Mouse (Mus musculus): ENCODE results near the gene Gm49711.
"Not testable (repeated sequence)": the region's sequence is repeated elsewhere in the genome, so short reads cannot be mapped to it uniquely, and the experiment has no call there.

The Gm49711 gene

GRCm38 (mm10) chr16:92179306-92179705 is 121.2 kb downstream of the Gm49711 start:
- DNase-seq (ENCODE audit: low read depth, low spot score): no peak

GRCm38 (mm10) chr16:92183477-92183876 is 125.4 kb downstream of the Gm49711 start:
- DNase-seq (ENCODE audit: low read depth, low spot score): no peak

GRCm38 (mm10) chr16:92190603-92191002 is 132.5 kb downstream of the Gm49711 start:
- DNase-seq (ENCODE audit: low read depth, low spot score): no peak

DNA sequence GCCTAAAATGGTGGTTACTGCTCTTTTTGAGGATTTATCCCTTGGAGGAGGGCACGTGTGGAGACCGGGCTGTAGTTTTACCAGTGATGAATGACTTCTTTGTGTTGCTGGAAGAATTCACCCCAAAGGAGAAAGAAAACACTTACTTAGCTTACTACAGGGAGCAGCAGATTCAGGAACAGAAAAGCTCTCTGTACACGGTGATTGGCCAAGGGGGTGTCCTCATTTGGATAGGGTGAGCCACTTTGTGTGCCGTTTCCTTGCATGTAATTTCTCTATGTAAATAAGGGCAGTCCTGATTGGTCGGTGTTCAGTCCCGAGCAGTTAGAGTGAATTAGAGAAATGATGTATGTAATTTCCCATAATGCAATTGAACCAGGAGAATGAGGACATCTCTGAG is 137.0 kb downstream of the Gm49711 start:
- no peak for DNase-seq (ENCODE audit: low read depth, low spot score)

- DNase-seq (ENCODE audit: low read depth, low spot score): no peak
These were observed 138.7 kb downstream of the Gm49711 start for GRCm38 (mm10) chr16:92196741-92197331.

- DNase-seq (ENCODE audit: low read depth, low spot score): no peak
These were observed 142.5 kb downstream of the Gm49711 start for GRCm38 (mm10) chr16:92200615-92201014.

DNA sequence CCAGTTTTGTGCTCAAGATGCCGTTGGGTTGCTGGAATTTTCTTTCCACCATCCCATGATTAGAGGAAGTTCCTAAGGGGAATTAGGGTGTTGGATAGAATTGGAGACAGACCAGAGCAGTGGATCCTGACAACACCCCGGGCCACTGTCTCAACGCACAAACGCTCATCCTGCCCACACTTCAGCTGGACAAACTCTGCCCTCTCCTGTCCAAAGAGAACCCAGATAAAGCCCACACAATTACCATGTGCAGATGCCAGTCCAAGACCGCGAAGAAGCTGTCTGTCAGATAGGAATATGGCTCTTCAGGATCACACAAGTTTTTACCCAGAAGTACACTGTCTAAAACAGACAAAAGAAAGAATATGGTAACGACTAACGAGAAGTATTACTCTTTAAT is 145.5 kb downstream of the Gm49711 start:
- no peak for DNase-seq (ENCODE audit: low read depth, low spot score)

- no peak for DNase-seq (ENCODE audit: low read depth, low spot score)
These were observed 151.2 kb downstream of the Gm49711 start for GRCm38 (mm10) chr16:92209291-92209781.

- not testable (repeated sequence) for DNase-seq (ENCODE audit: low read depth, low spot score)
These were observed 152.2 kb downstream of the Gm49711 start for GRCm38 (mm10) chr16:92210316-92210715.

GRCm38 (mm10) chr16:92213911-92214310 is 155.8 kb downstream of the Gm49711 start:
- DNase-seq (ENCODE audit: low read depth, low spot score): not testable (repeated sequence)

GRCm38 (mm10) chr16:92215599-92216390 is 157.7 kb downstream of the Gm49711 start:
- no peak for DNase-seq (ENCODE audit: low read depth, low spot score)

DNA sequence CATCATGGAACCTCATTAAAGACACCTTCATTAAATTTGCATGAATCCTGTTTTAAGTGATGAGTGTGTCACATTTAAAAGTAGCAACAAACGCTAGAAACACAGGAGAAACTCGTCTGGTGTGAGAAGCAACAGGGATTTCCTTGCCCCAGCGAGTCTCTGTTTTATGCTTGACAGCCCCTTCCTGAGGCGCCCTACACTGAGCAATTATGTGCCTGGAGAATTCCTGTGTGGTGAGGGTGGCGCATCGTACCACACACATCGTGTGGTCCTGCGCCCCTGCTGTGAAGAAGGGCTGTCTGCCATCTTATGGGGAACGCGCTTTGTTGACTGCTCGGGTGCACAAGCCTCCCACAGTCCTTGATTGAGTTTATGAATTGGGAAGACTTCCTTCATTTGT is 162.6 kb downstream of the Gm49711 start:
- no peak for DNase-seq (ENCODE audit: low read depth, low spot score)

DNA sequence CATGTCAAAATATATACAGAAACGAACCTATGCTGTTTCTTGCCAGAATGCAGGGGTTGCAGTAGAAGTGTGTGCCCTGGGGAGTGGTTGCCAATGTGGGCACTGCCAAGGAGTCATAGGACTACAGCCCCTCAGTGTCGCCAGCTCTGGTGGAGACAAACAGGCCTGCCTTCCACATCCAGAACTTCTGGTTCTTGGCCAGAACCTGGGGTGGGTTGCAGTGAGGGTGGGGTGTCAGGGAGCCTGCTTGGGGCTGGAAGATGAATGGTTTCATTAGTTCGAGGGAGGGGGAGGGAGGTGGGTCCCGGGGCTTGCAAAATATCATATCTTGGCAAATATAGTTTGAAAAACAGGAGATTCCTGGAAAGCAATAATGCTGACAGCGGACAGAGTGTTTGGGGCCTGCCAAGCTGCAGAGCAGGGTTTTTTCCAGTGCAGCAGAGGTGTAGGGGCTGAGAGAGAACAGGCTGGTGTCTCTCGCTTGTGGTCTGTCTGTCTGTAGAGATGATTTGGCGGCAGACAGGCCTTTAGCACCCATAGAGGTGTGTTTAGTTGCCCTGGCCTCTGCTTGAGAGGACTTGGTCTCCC is 170.3 kb downstream of the Gm49711 start:
- no peak for DNase-seq (ENCODE audit: low read depth, low spot score)

DNA sequence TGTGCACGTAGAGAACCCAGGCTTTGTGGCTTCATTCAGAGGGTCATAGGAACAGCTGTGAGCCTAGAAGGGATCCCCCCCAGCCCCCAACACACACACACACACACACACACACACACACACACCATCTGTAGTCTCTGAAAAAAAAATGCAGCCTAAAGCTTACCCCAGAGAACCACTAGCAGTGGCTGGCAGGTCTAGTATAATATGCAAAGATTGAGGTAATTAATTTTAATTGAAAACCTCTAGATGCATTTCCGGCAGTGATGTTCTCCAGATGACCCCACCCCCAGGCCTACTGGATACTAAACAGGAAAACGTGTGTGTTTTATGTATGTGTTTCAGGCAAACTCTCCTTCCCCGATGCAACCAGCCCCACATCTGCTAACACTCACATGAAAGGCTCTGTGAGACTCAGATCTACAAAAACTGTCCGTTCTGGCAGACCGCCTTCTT is 172.4 kb downstream of the Gm49711 start:
- no peak for DNase-seq (ENCODE audit: low read depth, low spot score)

- peak; percentile 17 for DNase-seq (ENCODE audit: low read depth, low spot score)
These were observed 176.4 kb downstream of the Gm49711 start for GRCm38 (mm10) chr16:92234530-92234929.

DNA sequence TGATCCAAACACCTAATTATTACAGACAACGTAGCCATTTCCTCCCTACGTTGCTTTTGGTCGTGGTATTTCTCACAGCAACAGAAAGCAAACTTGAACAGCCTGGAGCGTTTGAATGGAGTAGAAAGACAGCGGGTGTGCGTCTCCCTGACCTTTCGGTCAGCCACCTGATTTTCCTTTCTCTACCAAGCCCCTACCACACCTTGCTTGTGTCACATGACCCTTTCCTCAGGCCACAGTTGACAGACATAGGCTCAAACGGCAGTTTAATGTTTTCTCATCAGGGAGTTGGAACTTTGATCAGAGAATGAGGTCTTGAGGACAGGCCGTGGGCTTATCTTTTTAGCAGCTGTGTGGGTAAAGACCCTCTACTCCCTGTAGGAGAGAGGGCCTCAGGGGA is 177.1 kb downstream of the Gm49711 start:
- DNase-seq (ENCODE audit: low read depth, low spot score): no peak
